In genomic region chr9:95550856-95551774, GRCm38 (mm10) we compare ENCODE assay signal across 9 mouse cellular contexts. TPM values are rescaled to one million over a fixed set of nuclear protein-coding genes. Genes with fewer than 3 reads are reported as not detected.
DNase-seq lines count a peak whose midpoint lies in the region.
"Had no signal": no experiment of that assay in that cellular context is flagged by ENCODE, and none has a peak within 500 bp of the region (broad histone marks: within the 10 kb centered on the region; RNA-seq: fewer than 3 reads in every experiment).

No protein-coding gene starts in this region.

- DNase-seq in adrenal gland, postnatal 25 days: peak; percentile 16
- DNase-seq in adrenal gland, postnatal 4 days (ENCODE audit: low spot score in 2 of 2): no peak
- DNase-seq in ovary, adult 18-20 months (ENCODE audit: low spot score): peak; percentile 84
- DNase-seq in ovary, postnatal 14 days (ENCODE audit: low spot score): no peak
- peak; percentile 74 for DNase-seq in heart, postnatal 4 days
- peak; percentile 53 for DNase-seq in testis, postnatal 10 days (ENCODE audit: low spot score)
- DNase-seq in thymus, postnatal 4 days: no peak
- no peak for DNase-seq in gastrocnemius, adult 18-20 months (ENCODE audit: low spot score)
- DNase-seq: embryo, embryonic 11 days had no signal

RNA-seq across cellular contexts. Expression of gene Paqr9, which starts 8.3 kb away (rescaled TPM):
- 6.8 and 8.6 TPM in 2 replicates for total RNA-seq in adrenal gland, postnatal 25 days (2021)
- total RNA-seq in adrenal gland, postnatal 4 days (2021): 10 to 100 TPM in 1 of 2 experiments, 1 to 10 TPM in 1; 3.9 to 14.4 TPM
- 10 to 100 TPM; 35.1 to 37.6 TPM for total RNA-seq in heart, postnatal 4 days (2021)
- total RNA-seq in gastrocnemius, adult 18-20 months (2021): 1 to 10 TPM; 2.0 to 3.2 TPM

RNA-seq across cellular contexts. Expression of gene U2surp, which starts 39.3 kb away (rescaled TPM):
- total RNA-seq in adrenal gland, postnatal 25 days (2021): 63.2 and 63.6 TPM in 2 replicates
- total RNA-seq in adrenal gland, postnatal 4 days (2021): 10 to 100 TPM; 74.0 to 80.8 TPM
- 10 to 100 TPM; 56.5 to 57.9 TPM for total RNA-seq in heart, postnatal 4 days (2021)
- total RNA-seq in gastrocnemius, adult 18-20 months (2021): 10 to 100 TPM; 25.1 to 29.3 TPM

Comparison
In these comparisons a context has a peak if more than half of its experiments do, and no peak if none do; other contexts are left out.
1. DNase-seq: peak in adrenal gland, postnatal 25 days (single experiment), ovary, adult 18-20 months (single experiment), heart, postnatal 4 days (single experiment) and testis, postnatal 10 days (single experiment); none in adrenal gland, postnatal 4 days (0 of 2), ovary, postnatal 14 days (single experiment), thymus, postnatal 4 days (single experiment) and gastrocnemius, adult 18-20 months (single experiment).